Mouse (Mus musculus) colon, adult 2 months (tissue): Measurements from ENCODE around the gene Timm9. TPM values are rescaled to one million over a fixed set of nuclear protein-coding genes. Genes with fewer than 3 reads are reported as not detected.

ENCODE experiments used
- polyA plus RNA-seq: library from polyadenylated mRNA; depleted of rRNA; stranded (reverse); fragments of >200 nt; gene quantifications from 2 replicates; pipeline ENCODE4 v1.2.3, GENCODE M21; 2012; rRNA removed

Gene Timm9
- 6.0 and 7.7 TPM in 2 replicates for polyA plus RNA-seq

DNA sequence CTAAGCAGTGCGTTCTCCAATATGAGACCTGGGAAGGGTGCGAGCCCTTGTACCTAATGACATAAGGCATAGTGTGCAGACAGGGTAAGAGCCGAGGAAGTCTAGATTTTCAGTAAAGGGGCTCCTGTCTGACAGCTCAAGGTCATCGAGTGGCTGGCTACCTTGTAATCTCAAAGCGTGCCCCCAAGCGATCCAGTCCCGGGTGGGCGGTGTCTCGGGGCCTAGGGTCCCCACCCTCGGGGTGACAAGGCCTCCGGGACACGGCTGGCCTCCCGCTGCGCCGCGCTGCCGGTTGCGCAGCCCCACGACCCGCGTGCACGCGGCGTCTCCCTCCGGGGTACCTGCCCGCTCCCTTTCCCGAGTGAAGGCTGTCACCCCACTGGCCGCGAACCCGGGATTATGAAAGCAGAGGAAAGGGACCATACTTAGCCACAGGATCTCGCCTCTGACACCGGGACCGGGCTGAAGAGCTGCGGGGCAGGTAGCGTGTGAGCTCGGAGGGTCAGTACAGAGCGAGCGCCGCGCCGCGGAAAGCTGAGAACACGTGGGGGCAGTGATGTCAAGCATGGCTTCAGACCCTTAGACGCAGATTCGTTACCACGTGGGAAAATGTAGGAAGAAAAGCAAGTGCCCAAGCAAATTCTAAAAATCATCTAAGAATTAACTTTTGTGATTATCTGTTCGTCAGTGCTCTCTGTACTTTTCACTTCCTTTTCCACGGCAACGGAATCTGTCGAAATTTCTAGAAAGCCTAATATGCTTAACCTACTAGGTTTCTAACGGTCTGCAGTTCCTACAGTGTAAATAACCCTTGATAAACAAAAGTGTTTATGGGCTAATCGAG, at the start of gene Timm9, which contains the start of gene 2700049A03Rik:
Timm9 (minus strand) TSS at position 555 of the 844 bp plus-strand sequence.
2700049A03Rik (plus strand) TSS at position 719 of the 844 bp plus-strand sequence.

DNA sequence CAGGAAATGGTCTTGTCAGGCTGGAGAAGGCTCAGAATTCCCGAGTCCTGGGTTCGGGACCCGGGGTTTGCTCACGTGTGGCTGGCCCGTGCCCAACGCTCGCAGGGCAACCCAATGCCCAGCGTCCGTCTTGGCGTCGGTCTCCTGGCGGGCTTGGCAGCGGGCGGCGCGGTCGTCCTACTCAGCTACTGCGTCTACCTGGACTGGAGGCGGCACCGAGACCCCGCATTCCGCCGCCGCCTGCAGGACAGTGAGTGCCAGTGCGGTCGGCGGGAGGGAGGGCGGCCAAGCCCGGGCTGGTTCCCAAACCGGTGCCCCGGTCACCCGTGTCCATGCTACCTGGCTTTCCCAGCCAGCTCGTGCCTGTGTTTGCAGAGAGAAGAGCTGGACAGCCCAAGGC, 25.2 kb downstream of the Timm9 start, which contains the start of gene Tomm20l:
Tomm20l (plus strand) TSS at position 98 of the 400 bp plus-strand sequence.

Other genes with a start within 250 kb of the Timm9 start
- gene Actr10, start 198.8 kb downstream of the Timm9 start, polyA plus RNA-seq: 9.4 and 10.6 TPM in 2 replicates
- 7.6 and 9.1 TPM in 2 replicates for gene Psma3, start 162.1 kb downstream of the Timm9 start, polyA plus RNA-seq
- 2.5 and 2.7 TPM in 2 replicates for gene Arid4a, start 120.7 kb downstream of the Timm9 start, polyA plus RNA-seq
- not detected in 2 replicates for gene Tomm20l, start 25.3 kb downstream of the Timm9 start, polyA plus RNA-seq
- 1.3 and 1.5 TPM in 2 replicates for gene 2700049A03Rik, start 164 bp upstream of the Timm9 start, polyA plus RNA-seq
- 7.7 and 8.2 TPM in 2 replicates for gene Dact1, start 173.2 kb upstream of the Timm9 start, polyA plus RNA-seq